Mouse (Mus musculus): Measurements from ENCODE around the gene Bcl6b. TPM values are rescaled to one million over a fixed set of nuclear protein-coding genes. Genes with fewer than 3 reads are reported as not detected.

Gene Bcl6b
- polyA plus RNA-seq, 2 experiments from 2014 or later, result 0.31 to 0.56 TPM

Other genes with a start within 250 kb of the Bcl6b start
- 10 to 100 TPM; 21.1 to 25.4 TPM for gene Ctdnep1, start 248.6 kb downstream of the Bcl6b start, polyA plus RNA-seq (2017; shearing (Covaris generic))
- gene Elp5, start 247.3 kb downstream of the Bcl6b start, polyA plus RNA-seq (2017; shearing (Covaris generic)), result 10 to 100 TPM; 69.7 to 79.3 TPM
- 100 to 1,000 TPM; 282 to 355 TPM for gene Gabarap, start 238.7 kb downstream of the Bcl6b start, polyA plus RNA-seq (2017; shearing (Covaris generic))
- gene Phf23, start 234.0 kb downstream of the Bcl6b start, polyA plus RNA-seq (2017; shearing (Covaris generic)), result 10 to 100 TPM; 41.3 to 43.5 TPM
- gene Dvl2, start 229.2 kb downstream of the Bcl6b start, polyA plus RNA-seq (2017; shearing (Covaris generic)), result 1 to 10 TPM; 4.0 to 4.6 TPM
- 100 to 1,000 TPM; 124 to 181 TPM for gene Acadvl, start 214.4 kb downstream of the Bcl6b start, polyA plus RNA-seq (2017; shearing (Covaris generic))
- 10 to 100 TPM in 1 of 2 experiments, 1 to 10 TPM in 1; 9.4 to 17.1 TPM for gene Dlg4, start 212.9 kb downstream of the Bcl6b start, polyA plus RNA-seq (2017; shearing (Covaris generic))
- not detected for gene Asgr1, start 175.7 kb downstream of the Bcl6b start, polyA plus RNA-seq (2017; shearing (Covaris generic))
- gene Asgr2, start 137.2 kb downstream of the Bcl6b start, polyA plus RNA-seq (2017; shearing (Covaris generic)), result not detected
- not detected for gene Mgl2, start 99.5 kb downstream of the Bcl6b start, polyA plus RNA-seq (2017; shearing (Covaris generic))
- gene Clec10a, start 73.6 kb downstream of the Bcl6b start, polyA plus RNA-seq (2017; shearing (Covaris generic)), result not detected
- gene Slc16a11, start 17.0 kb downstream of the Bcl6b start, polyA plus RNA-seq (2017; shearing (Covaris generic)), result not detected
- gene Slc16a13, start 8.7 kb downstream of the Bcl6b start, polyA plus RNA-seq (2017; shearing (Covaris generic)), result 1 to 10 TPM; 2.7 to 3.9 TPM
- 100 to 1,000 TPM; 123 to 141 TPM for gene 0610010K14Rik, start 8.1 kb upstream of the Bcl6b start, polyA plus RNA-seq (2017; shearing (Covaris generic))
- gene Gm21988, start 10.0 kb upstream of the Bcl6b start, polyA plus RNA-seq (2017; shearing (Covaris generic)), result 1 to 10 TPM; 3.3 to 5.3 TPM
- 100 to 1,000 TPM; 218 TPM for gene Rnasek, start 10.0 kb upstream of the Bcl6b start, polyA plus RNA-seq (2017; shearing (Covaris generic))
- gene Alox12, start 25.6 kb upstream of the Bcl6b start, polyA plus RNA-seq (2017; shearing (Covaris generic)), result under 1 TPM in 1 of 2 experiments, not detected in 1; 0.31 TPM
- gene Alox12e, start 92.8 kb upstream of the Bcl6b start, polyA plus RNA-seq (2017; shearing (Covaris generic)), result not detected
- not detected for gene Alox15, start 122.2 kb upstream of the Bcl6b start, polyA plus RNA-seq (2017; shearing (Covaris generic))
- 1 to 10 TPM; 4.4 to 7.7 TPM for gene Pelp1, start 180.2 kb upstream of the Bcl6b start, polyA plus RNA-seq (2017; shearing (Covaris generic))
- 10 to 100 TPM; 47.0 to 64.1 TPM for gene Arrb2, start 202.8 kb upstream of the Bcl6b start, polyA plus RNA-seq (2017; shearing (Covaris generic))
- gene Med11, start 222.1 kb upstream of the Bcl6b start, polyA plus RNA-seq (2017; shearing (Covaris generic)), result 10 to 100 TPM; 84.3 to 85.7 TPM
- not detected for gene Zmynd15, start 229.6 kb upstream of the Bcl6b start, polyA plus RNA-seq (2017; shearing (Covaris generic))
- under 1 TPM; 0.43 to 0.87 TPM for gene Cxcl16, start 230.2 kb upstream of the Bcl6b start, polyA plus RNA-seq (2017; shearing (Covaris generic))

Measured in CD4-positive, CD25-positive, alpha-beta regulatory T cell, adult 4 months (primary cell).